Mouse (Mus musculus) heart, adult 2 months (tissue): Measurements from ENCODE around the gene Cuta.

Experiments
- CTCF ChIP-seq: fragments of 200-600 bp; IDR thresholded peaks from 2 replicates; pipeline ENCODE4 v1.8.1; 2022; ENCODE audit warnings: antibody characterized with exemption, mild to moderate bottlenecking, moderate library complexity
- POLR2A ChIP-seq: fragments of 200-500 bp; IDR thresholded peaks from 2 replicates; pipeline ENCODE4 v1.6.1; 2011; ENCODE audit warnings: mild to moderate bottlenecking, low read depth, low read length, control low read depth; ENCODE audit not compliant: insufficient read depth

DNA sequence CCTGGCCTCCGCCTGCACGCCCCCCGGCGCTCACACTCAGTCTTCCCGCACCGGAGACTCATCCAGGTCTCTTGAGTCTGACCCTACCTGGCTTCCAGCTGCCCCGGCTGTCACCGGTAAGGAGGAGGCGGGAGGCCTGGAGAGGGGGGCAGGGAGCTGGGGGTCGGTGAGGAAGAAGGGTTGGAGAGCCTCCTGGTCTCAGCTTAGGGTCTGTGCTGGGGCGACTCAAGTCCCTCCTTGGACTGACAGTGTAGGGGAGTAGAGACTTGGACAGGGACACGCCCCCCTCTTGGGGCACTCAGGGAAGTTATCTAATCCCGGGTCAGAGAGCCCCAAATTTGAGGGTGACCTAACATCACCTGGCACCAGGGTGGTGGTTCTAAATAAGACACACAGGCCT lies 6.0 kb downstream of the Cuta start:
- TF ChIP-seq POLR2A, result no peak
- no peak for TF ChIP-seq CTCF
